Mouse (Mus musculus) urinary bladder, postnatal 36 days (tissue): ENCODE measurements around the gene 1500009L16Rik.

ENCODE experiments used
- DNase-seq, 2 experiments: peaks; one replicate each; pipeline ENCODE4 v3.0.0; 2022; ENCODE audit warnings: low spot score in 2 of 2, mixed read lengths in 1 of 2

The 1500009L16Rik gene

DNA sequence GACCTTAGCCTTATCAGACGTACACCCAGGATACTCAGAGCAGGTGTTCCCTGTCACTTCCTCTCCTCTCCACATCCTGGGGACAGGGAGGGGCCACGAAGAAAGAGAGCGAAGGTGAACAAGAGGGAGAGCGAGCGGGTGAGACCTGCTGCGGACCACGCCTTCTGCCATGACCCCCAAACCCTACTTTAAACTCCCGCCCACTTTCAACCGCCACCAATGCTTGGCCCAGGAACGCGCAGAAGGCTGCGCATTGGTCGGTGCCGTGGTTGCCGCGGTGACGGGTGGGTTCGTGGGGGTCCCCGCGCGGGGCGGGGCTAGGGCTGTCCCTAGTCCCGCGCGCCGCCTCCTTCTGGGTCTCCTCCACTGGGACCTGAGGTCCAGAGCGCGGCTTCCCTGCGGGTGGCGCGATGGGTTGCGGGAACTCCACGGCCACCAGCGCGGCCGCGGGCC lies at the start of gene 1500009L16Rik:
Gene 1500009L16Rik, plus strand, starts transcription at position 287 of the 453 bp plus-strand sequence.
- DNase-seq, result peak in 1 of 2 experiments; percentile 20

DNA sequence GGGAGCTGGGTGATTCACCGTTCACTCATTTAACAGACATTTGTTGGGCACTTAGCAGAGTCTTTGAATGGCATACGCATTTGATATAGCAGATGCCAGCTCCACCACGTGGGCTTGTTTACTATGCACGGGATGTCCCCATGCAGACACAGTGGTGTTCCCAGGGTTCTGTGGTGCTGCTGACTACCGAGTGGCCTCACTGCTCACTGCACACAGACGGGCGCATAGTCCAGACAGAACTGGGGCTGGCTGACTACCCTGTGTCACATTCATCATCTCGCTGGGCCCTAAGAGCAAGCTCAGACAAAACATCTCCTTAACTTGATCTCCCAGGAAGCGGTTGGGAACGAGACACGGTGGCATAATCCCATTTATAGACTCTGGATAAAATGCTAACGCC lies 41.3 kb upstream of the 1500009L16Rik start:
- no peak for DNase-seq

DNA sequence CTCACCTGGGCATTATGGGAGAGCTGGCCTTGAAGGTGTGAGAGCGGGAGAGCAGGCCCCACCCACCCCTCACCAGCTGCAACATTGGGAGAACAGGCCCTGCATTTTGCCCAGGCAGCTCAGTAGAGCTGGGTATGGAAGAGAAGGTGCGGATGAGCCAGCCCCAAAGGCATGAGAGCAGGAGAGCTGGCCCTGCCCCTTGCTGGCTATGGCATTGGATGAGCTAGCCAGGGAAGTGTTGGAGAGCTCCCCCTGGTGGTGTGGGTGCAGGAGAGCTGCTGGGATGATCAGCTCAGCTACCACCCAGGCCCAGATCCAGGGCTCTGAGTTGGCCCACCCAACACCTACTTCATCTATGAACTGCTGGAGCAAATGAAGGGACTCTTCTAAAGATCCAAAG lies 34.5 kb upstream of the 1500009L16Rik start:
- no peak for DNase-seq

DNA sequence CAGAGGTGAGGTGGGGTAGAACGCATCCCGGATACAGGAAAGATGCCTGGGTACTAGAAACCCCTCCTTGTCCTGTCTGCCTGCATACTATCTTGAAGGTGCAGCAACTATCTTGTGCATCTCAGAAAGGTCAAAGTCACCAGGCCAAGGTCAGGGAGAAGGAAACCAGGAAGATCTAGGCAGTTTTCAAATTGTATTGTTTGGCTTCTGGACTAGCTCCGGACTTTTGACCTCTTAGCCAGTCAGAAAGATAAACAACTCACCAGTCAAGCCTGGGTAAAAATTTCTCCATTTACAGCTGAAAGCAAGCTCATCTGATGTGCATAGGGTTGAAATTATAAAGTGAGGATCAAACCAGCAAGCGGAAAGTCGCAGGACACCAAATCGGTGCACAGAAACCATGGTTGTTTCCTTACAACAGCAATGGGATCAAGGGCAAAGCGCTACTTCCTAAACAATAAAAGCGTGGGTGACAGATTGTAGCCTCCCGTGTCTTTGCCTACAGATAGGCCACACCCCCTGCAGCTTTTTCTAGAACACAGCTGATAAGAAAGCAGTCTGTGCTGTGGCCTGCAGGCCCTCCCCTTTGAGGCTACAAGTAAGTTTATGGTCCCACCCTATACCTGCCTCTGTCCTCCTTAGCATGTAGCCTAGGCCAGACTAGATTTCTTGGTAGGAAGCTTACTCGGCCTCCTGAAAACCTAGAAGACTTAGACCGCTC lies 30.3 kb upstream of the 1500009L16Rik start:
- DNase-seq, result no peak

DNA sequence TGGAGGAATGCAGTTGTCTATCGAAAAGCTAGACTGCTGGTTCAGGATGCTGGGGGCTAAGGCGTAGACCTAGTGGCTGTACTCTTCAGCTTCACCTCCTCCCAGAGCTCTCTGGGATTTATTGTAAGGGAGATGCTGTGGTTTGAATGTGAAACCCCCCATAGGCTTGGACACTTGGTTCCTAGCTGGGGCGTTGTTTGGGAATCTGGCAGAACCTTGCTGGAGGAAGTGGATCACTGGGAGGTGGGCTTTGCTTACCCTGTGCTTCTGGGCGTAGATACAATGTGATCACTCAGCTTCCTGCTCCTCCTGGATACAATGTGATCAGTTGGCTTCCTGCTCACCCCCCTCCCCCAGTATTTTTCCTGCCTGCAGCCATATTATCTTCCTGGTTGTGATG lies 26.4 kb upstream of the 1500009L16Rik start:
- DNase-seq, result no peak

DNA sequence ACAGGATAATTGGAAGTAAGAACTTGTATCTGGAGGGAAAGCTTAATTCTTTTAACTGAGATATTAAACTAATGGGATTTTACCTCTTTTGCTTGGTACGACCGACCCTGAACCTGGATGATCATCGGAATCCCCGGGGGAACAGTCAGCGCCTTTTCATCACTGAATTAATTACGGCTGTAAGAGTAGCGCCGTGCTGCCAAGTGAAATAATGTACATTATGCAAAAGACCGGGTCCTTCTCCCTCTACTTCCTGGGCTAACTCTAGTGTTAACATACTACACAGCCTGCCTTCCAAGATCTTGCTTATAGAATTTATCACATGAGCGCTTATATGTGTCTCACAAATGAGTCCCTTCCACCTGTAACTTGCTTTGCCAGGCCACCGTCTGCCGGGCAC lies 16.0 kb upstream of the 1500009L16Rik start:
- no peak for DNase-seq

DNA sequence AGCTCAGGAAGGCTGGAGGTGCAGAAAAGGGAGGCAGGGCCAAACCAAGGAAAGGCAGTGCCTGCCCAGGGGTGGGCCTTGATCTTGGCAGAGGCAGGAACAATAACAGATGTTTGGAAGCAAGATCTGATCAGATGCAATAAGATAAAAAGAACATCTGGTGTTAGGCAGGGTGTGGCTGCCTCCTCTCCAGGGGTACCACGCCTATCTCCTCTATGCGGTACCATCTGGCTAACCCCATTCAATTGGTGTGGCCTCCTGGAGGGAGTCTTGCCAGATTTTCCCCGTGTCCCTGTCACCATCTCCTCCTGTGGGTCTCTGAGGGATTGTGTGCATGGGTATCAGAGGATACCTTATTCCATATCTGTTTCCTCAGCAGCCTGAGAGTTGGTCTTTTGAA lies 12.7 kb upstream of the 1500009L16Rik start:
- DNase-seq, result no peak

DNA sequence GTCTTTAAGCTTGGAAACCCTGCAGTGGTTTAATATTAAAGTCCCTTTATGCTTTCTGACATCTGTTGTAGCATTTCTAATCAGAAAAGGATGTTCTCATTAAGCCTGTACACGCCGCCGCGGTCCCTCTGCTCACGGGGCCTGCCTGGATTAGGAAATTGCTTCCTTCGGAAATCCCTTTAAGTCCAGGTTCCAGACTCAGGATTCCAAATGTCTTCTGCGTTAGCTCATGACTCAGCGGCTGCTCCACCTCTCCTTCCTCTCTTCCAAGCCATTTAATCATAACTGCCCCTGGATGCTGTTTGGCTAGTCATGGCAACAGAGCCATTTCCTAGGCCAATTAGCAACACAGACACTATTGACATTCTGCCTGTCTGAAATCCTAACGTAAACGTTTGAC lies 10.9 kb upstream of the 1500009L16Rik start:
- DNase-seq, result peak in 1 of 2 experiments; percentile 7

DNA sequence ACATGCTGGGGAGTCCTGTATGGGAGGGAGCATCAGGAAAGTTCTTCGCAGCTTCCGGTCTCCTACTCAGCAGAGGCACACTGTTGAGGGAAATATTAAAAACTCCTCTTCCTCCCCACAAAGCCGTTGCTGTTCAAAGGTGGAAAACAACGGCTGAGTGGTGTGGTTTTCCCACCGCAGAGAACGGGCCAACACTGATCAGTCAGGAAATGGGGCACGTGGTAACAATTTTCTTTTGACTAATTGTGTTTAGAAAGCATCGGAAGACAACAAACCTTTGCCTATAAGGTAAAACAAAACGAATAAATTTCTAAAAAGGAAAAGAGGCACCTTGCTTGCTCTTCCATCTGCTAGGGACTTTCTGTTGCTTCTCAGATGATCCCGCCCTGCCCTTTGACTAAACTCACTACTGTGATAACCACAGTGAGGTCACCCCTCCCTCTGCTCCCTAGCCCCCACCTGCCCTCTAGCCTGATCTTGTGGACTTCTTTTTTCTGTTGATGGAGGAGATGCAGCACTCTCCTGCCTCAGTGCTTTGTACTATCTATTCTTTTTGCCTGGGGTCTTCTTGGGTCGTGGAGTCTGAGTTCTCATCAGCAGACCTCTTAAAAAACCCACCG lies 3.7 kb upstream of the 1500009L16Rik start:
- DNase-seq, result no peak

DNA sequence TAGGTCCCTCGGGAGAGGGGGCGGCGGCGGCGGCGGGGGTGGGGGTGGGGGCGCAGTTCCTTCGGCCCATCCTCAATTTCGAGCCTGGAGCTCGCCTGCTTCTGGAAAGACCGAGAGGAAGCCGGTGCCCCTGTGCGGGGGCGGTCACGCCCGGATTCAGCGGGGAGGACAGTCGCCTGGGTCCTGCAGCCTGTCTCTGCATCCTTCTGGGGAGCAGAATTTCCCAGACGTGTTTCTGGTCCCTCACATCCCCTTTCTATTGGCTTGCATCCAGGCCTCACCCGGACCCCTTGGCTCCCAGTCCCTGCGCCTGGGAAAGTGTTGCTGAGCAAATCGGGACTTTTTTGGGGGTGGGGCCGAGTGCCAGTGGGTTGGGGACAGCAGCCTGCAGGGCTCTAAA lies 390 bp downstream of the 1500009L16Rik start:
- peak in 1 of 2 experiments; percentile 9 for DNase-seq

DNA sequence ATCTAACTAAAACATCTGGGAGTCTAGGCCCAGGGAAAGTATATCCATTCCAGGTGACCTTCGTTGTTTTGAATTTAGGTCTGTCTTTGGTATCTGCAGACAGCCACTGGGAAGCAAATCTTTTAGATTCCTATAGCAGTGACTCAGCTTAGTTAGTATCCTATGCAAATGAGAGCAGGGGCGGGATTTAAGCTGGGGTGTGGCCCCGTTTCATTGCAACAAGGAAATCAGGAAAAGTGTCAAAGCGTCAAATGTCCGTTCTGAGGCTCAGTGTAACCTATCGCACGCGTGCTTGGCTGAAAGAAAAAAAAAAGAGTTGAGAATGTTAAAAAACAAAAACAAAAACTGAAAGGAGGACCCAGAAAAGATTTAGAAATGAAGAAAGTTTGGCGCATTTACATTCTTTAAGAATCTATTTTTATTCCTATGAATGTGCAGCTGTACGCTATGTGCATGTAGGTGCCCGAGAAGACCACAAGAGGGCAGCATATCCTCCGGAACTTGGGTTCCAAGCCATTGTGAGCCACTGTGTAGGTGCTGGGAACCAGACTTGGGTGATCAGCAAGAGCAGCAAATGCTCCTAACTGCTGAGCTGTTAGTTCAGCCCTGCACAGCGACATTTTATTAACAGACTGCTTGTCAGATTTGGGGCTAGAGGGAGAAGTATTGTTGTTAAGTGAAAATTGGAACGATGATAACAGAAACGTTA lies 1.8 kb downstream of the 1500009L16Rik start:
- DNase-seq, result no peak

DNA sequence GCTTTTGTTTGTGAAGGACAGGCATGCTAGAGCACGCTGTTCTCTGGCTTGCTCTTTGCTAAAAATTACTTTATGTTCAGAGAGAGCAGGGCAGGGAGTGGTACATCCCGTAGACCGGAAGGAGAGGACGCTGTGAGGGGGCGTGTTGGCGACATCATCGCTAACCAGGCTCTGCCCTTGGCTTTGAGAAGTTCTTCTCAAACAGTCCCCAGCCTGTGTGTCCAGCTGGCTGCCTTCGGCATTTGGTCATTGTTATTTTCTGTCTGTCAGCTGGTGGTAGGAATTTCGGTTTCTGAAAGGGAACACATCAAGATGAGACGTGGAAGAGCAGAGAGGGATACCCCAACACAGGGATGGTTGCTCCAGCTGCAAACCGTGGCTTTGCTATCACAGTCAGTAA lies 3.5 kb downstream of the 1500009L16Rik start:
- peak; percentile 5 to 9 for DNase-seq

DNA sequence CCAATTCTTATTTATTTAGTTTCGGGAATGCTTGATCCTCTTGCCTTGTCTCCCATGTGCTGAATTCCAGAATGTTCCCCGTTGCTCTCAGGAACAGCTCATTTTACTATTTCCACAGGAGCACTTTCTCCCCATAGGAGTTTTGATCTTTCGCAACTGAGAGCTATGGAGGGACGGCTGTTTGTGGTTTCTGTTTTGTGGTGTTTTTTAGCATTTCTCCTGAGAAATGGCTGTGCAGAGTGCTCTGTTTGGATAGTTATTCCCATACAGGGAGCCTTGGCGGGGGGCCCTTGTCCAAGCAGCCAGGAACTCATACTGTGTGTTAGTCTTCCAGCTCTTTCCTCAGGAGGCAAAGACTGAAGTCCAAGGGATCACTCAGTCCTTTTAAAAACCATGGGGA lies 5.2 kb downstream of the 1500009L16Rik start:
- no peak for DNase-seq

DNA sequence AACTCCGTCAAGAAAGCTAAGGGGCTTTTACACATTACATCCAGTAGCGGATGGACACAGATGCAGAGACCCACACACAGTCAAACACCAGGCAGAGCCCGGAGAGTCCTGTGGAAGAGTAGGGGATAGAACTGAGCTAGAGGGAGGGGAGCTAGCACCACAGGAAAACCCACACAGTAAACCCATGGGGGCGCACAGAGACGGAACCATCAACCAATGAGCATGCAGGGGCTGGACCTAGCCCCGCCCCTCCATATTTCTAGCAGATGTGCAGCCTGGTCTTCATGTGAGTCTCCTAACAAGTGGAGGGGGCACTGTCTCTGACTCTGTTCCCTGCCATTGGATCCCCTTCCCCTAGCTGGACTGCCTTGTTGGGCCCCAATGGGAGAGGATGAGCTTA lies 5.9 kb downstream of the 1500009L16Rik start:
- DNase-seq, result no peak

DNA sequence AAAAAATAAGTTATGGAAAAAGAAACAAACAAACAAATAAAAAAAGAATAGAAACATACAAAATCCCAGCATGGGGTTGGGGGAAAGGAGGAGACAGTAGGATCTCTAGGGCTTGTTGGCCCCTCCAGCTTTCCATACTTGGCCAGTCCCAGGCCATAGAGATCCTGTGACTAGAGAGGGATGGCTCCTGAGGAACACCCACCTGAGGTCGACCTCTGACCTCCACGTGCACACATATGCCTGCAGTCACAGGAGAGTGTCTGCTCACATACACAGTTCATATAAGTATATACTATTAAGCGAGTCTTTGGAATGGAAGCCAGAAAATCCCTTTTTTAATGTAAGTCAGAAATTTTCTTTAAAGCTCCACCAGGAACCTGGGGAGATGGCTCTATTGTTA lies 6.4 kb downstream of the 1500009L16Rik start:
- DNase-seq, result no peak

DNA sequence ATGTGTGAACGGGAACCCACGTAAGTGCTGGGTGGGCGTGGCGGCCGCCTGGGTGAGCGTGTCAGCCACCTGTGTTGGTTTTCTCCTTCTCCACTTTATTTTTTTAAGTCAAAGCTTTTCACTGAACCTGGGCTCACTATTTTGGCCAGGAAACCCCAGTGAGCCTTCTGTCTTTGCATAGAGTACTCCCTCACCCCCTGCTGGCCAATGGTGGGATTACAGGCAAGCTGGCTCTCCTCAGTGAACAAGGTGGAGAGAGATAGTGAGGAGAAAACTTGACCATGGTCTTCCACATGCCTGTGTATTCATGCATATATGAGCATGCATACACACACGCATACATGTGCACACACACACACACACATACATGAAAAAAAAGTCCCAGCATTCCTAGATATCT lies 6.8 kb downstream of the 1500009L16Rik start:
- DNase-seq, result peak; percentile 85

DNA sequence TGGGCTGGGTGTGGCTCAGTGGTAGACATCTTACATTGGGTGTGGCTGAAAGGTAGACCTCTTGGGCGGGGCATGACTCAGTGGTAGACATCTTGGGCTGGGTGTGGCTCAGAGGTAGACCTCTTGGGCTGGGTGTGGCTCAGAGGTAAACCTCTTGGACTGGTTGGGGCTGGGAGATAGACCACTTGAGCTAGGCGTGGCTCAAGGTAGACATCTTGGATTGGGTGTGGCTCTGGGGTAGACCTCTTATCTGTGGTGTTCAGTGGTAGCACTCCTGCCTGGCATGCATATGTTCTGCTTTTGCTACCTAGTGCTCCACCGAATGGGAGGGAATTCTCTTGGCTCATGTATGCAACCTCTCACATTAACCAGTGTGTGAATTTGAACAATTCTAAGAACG lies 11.1 kb downstream of the 1500009L16Rik start:
- DNase-seq, result no peak

DNA sequence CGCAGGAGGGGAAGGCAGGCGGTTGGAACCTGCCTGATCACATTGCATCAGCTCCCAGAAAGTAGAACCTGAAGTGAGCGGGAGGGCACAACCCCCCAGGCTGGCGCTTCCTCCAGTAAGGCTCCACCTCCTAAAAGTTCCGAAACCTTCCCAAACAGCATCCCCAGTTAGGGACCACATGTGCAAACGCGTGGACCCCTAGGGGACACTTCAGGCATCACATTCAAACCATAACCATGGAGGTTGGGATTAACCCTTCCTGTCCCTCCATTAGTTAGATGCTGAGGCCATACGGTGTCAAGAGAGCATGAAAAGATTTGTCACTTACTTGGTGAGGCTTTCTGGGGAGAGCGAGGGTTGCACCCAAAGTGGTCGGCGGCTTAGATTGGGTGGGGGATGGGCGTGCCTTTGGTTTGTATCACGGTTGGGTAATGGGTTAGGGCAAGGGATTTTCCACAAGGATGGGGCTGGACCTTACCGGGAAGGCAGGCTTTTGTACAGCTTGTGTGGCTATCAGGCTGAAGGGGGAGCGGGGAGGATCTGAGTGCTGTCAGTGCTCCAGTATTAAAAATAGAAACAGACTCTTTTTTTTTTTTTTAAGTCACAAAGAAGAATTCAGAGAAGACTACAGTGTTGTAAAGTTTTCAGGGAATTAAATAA lies 16.5 kb downstream of the 1500009L16Rik start:
- no peak for DNase-seq

DNA sequence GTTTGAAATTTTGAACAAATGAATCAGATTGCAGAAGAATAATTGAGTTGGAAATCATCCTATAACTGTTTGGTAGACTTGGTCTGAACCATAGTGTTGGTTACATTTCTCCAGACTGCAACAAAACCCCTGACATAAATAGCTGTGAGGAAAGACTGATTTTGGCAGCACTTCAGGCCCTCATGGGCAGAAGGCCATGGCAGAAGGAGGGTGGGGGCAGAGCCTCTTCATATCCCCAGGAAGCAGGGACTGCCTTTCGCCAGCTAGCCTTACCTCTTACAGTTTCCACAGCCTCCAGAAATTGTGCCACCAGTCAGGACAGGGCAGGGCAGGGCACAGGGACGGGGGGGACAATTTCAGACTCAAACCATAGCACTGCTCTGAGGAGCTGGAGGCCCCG lies 22.0 kb downstream of the 1500009L16Rik start:
- peak in 1 of 2 experiments; percentile 27 for DNase-seq

DNA sequence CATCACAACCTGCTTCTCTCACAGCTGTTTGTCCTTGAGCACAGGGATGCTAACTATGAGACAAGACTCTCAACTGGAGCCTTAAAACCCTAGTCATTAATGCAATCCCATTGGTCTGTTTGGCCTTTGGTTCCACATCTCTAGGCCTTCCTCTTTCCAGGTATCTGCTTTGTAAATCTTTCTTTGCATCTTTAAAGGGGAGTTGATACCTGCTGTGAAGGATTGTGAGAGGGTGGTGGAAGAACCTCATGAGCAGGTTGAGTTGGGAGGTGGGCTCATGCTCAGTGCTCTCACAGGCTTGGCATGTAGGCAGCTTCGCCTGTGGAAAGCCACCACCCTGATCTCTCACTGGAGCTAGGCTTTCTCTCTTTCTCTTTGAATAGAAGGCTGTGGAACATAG lies 30.4 kb downstream of the 1500009L16Rik start:
- DNase-seq, result no peak

DNA sequence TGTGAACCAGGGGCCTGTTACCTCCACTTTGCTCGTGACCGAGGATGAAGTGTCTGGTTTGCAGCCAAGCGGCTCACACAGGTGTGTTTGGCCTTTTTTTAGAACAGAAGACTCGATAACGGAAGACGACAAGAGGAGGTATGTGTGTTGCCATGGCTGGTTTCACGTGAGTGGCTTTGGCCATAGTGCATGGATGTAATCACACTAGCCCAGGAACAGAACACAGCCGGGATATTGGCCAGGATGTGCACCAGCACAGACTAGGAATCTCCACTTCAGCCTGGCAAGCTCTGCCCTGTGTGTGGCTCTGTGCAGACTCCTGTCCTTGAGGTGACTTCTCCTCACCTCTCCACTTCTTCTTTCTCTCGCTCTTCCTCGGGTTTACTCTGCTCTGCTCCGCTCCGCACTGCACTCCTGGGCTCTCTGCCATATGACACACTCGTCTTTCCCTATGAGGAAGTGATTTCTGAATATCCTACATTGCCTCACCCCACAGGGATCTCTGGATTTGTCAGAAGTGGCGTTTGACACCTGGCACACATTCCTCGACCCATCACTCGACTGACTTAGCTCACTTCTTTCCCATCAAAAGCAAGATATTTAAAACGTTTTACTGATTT lies 34.8 kb downstream of the 1500009L16Rik start:
- DNase-seq, result no peak

DNA sequence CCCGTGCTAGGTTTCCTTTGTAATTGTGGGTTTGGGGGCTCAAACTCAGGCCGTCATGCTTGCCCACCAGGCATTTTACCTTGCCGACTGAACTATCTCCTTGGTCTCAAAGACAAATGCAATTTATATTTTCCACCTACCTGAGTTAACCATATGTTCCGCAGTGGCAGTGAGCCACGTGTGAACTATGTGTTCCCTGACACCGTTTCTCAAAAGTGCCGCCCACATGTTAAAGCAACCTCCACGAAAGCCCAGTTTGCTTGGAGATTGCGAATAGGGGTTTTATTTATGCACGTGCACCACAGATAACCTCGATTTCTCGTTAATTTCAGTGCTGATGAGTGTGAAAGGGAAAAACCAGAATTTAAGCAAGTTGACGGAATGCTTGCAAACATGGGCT lies 36.1 kb downstream of the 1500009L16Rik start:
- DNase-seq, result no peak
